Mouse (Mus musculus): ENCODE results near the gene Stam. TPM values are rescaled to one million over a fixed set of nuclear protein-coding genes. Genes with fewer than 3 reads are reported as not detected.

The Stam gene
- polyA plus RNA-seq, 1 experiment, result 31.9 TPM

DNA sequence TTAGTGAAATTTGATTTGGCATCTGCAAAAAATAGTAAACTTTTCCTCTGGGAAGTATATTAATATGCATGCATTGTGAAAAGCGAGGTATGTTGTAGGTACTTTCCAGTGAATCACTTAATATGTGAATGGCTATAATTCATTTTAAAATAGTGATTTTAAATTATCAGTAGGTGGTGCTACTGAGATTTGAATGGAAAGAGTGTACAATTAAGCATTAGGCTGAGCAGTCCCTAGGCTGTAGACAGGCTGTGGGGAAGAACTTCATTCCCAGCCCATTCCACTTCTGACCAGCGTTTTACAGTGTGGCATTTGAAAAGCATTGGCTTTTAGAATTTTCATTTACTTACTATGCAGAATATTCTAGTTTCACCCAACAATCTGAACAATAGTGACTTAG lies 85.9 kb downstream of the Stam start:
- no peak overlapping the region for H3K4me2 ChIP-seq (ENCODE audit: low read depth)

DNA sequence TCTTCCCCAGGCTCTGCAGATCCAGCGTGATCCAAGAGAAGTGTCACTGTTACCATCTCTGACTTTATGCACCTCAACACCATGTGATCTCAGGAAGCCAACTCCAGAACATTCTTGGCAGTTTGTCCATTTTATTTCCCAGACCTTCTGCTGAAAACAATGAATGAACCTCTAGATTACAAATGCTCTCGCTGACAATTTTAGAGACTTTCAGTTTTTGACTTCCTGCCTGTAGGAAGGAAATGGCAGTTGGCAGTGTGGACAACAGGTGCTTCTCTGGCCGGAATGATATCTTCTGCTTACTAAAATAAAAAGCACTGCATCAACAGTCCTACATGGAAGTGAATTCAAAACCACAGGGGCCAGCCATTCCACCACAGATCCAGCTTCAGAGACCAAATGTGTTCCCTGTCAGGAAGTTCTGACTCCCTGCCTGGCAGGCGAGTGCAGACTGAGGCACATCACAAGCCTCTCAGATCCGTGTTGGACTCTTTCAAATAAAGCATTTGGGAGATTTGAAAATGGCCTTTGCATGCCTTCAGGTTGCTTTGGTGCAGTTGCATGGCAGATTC lies 90.6 kb downstream of the Stam start:
- TF ChIP-seq MYOD1 (IDR thresholded peaks at IDR 0.05; ENCODE audit: control insufficient read depth in 1 of 3, insufficient read length in 2 of 3, low read depth in 2 of 3) (peak; percentile 55 to 74 (median 60)), POLR2AphosphoS2 (IDR thresholded peaks at IDR 0.05; ENCODE audit: insufficient read length, low read depth) (no peak), MAX (IDR thresholded peaks at IDR 0.05; ENCODE audit: low read depth) (no peak), REST (IDR thresholded peaks at IDR 0.05; ENCODE audit: insufficient read depth, insufficient read length) (no peak), E2F4 (IDR thresholded peaks at IDR 0.05; ENCODE audit: insufficient read depth) (no peak), SRF (IDR thresholded peaks at IDR 0.05; ENCODE audit: control insufficient read depth, insufficient read length, low read depth) (no peak), MYOG (IDR thresholded peaks at IDR 0.05; ENCODE audit: control insufficient read depth in 1 of 3, insufficient read depth in 1 of 3, insufficient read length in 2 of 3, low read depth in 2 of 3) (peak in 1 of 3 experiments; percentile 82), TCF12 (IDR thresholded peaks at IDR 0.05; ENCODE audit: insufficient read depth, poor library complexity, severe bottlenecking) (peak; percentile 3), TCF3 (IDR thresholded peaks at IDR 0.05; ENCODE audit: insufficient read length, low read depth) (no peak), CEBPB (IDR thresholded peaks at IDR 0.05; ENCODE audit: insufficient read depth, poor library complexity, severe bottlenecking) (no peak)
- no peak overlapping the region for H3K4me3 ChIP-seq
- H3K79me2 ChIP-seq (ENCODE audit: control insufficient read depth, insufficient read depth), result no peaks in the 10 kb centered on the region
- no peak overlapping the region for H3ac ChIP-seq (ENCODE audit: control insufficient read depth, insufficient read length)
- no peaks in the 10 kb centered on the region for H3K36me3 ChIP-seq (ENCODE audit: control insufficient read depth, insufficient read depth)
- H3K4me2 ChIP-seq (ENCODE audit: low read depth), result peak overlapping the region; percentile 20
- no peaks in the 10 kb centered on the region for H3K27me3 ChIP-seq (ENCODE audit: control insufficient read depth, insufficient read depth, insufficient read length)

More for the DNA sequence above, 85.9 kb downstream of the Stam start:
- no peak overlapping the region for H3ac ChIP-seq (ENCODE audit: control insufficient read depth, insufficient read length)
- TF ChIP-seq USF1 (IDR thresholded peaks at IDR 0.05; ENCODE audit: low read depth) (no peak), TCF3 (IDR thresholded peaks at IDR 0.05; ENCODE audit: insufficient read length, low read depth) (no peak), POLR2A (IDR thresholded peaks at IDR 0.05; ENCODE audit: insufficient read length, low read depth) (no peak), MYOG (IDR thresholded peaks at IDR 0.05; ENCODE audit: control insufficient read depth in 1 of 3, insufficient read depth in 1 of 3, insufficient read length in 2 of 3, low read depth in 2 of 3) (no peak), POLR2AphosphoS2 (IDR thresholded peaks at IDR 0.05; ENCODE audit: insufficient read length, low read depth) (no peak), MAX (IDR thresholded peaks at IDR 0.05; ENCODE audit: low read depth) (no peak), E2F4 (IDR thresholded peaks at IDR 0.05; ENCODE audit: insufficient read depth) (no peak), CEBPB (IDR thresholded peaks at IDR 0.05; ENCODE audit: insufficient read depth, poor library complexity, severe bottlenecking) (no peak), REST (IDR thresholded peaks at IDR 0.05; ENCODE audit: insufficient read depth, insufficient read length) (no peak), MYOD1 (IDR thresholded peaks at IDR 0.05; ENCODE audit: control insufficient read depth in 1 of 3, insufficient read length in 2 of 3, low read depth in 2 of 3) (no peak), TCF12 (IDR thresholded peaks at IDR 0.05; ENCODE audit: insufficient read depth, poor library complexity, severe bottlenecking) (no peak), SRF (IDR thresholded peaks at IDR 0.05; ENCODE audit: control insufficient read depth, insufficient read length, low read depth) (no peak)
- no peaks in the 10 kb centered on the region for H3K79me2 ChIP-seq (ENCODE audit: control insufficient read depth, insufficient read depth)
- no peak overlapping the region for H3K4me3 ChIP-seq
- no peaks in the 10 kb centered on the region for H3K36me3 ChIP-seq (ENCODE audit: control insufficient read depth, insufficient read depth)
- H3K27me3 ChIP-seq (ENCODE audit: control insufficient read depth, insufficient read depth, insufficient read length), result no peaks in the 10 kb centered on the region

DNA sequence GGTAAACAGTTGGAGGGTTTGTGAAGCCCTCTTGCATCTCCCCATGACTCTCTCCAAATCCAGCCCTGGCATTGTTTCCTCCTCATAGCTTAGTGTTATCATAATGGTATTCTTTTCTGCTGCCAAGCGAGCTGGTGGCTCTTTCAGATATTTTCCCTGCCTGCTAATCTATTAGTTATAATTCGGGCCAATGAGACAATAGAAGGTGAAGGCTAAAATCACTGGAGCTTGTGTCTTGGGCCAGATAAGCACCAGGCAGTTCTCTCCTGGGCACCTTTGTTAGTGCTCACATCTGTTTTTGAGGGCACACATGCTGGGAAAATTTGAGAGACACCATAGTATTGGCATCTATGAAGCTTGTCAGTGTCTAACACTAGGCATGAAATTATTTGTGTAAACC lies 91.2 kb downstream of the Stam start:
- no peak for TF ChIP-seq MYOD1 (IDR thresholded peaks at IDR 0.05; ENCODE audit: control insufficient read depth in 1 of 3, insufficient read length in 2 of 3, low read depth in 2 of 3)
- no peak for TF ChIP-seq CEBPB (IDR thresholded peaks at IDR 0.05; ENCODE audit: insufficient read depth, poor library complexity, severe bottlenecking)
- no peak for TF ChIP-seq USF1 (IDR thresholded peaks at IDR 0.05; ENCODE audit: low read depth)
- TF ChIP-seq MAX (IDR thresholded peaks at IDR 0.05; ENCODE audit: low read depth), result no peak
- TF ChIP-seq TCF3 (IDR thresholded peaks at IDR 0.05; ENCODE audit: insufficient read length, low read depth), result no peak
- TF ChIP-seq SRF (IDR thresholded peaks at IDR 0.05; ENCODE audit: control insufficient read depth, insufficient read length, low read depth), result no peak
- TF ChIP-seq POLR2AphosphoS2 (IDR thresholded peaks at IDR 0.05; ENCODE audit: insufficient read length, low read depth), result no peak
- TF ChIP-seq POLR2A (IDR thresholded peaks at IDR 0.05; ENCODE audit: insufficient read length, low read depth), result no peak
- Histone ChIP-seq H3K36me3 (ENCODE audit: control insufficient read depth, insufficient read depth) (no peaks in the 10 kb centered on the region), H3K79me2 (ENCODE audit: control insufficient read depth, insufficient read depth) (no peaks in the 10 kb centered on the region), H3ac (ENCODE audit: control insufficient read depth, insufficient read length) (no peak overlapping the region), H3K4me3 (no peak overlapping the region), H3K4me2 (ENCODE audit: low read depth) (peak overlapping the region; percentile 20), H3K27me3 (ENCODE audit: control insufficient read depth, insufficient read depth, insufficient read length) (no peaks in the 10 kb centered on the region)

DNA sequence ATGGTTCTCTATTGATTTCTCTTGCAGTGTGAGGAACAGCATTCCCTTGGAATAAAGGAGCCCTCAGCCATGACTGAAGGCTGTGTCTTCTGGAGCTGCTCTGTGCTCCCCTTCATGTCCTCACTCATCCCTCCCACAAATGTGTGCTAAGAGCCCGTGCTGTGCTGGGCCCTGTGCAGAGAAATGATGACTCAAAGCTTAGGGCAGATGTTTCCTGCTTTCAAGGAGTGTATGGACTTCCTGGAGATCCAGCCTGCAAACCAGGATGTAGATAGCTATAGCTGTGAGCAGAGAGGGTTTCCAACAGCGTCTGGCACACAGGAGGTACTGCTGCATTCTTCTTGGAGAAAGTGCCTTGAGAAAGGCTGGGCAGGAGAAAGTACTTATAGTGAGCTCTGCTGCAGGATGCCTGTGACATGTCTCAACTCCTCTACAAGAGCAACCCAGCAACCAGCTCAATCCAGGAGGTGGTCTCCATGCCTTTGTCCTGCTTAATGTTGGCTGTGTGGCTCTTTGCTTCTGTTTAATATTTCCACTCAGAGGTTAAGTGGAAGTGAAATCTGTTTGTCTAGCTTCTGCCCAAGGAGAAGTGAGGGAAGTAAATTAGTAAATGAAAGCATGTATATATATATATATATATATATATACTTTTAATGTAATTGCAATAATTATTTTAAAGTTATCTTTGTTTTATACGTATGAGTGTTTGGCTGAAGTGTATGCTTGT lies 91.9 kb downstream of the Stam start:
- Histone ChIP-seq H3K36me3 (ENCODE audit: control insufficient read depth, insufficient read depth) (no peaks in the 10 kb centered on the region), H3K4me3 (no peak overlapping the region), H3K4me2 (ENCODE audit: low read depth) (no peak overlapping the region), H3ac (ENCODE audit: control insufficient read depth, insufficient read length) (no peak overlapping the region), H3K27me3 (ENCODE audit: control insufficient read depth, insufficient read depth, insufficient read length) (no peaks in the 10 kb centered on the region), H3K79me2 (ENCODE audit: control insufficient read depth, insufficient read depth) (no peaks in the 10 kb centered on the region)
- no peak for TF ChIP-seq MAX (IDR thresholded peaks at IDR 0.05; ENCODE audit: low read depth)
- TF ChIP-seq POLR2A (IDR thresholded peaks at IDR 0.05; ENCODE audit: insufficient read length, low read depth), result no peak
- TF ChIP-seq MYOD1 (IDR thresholded peaks at IDR 0.05; ENCODE audit: control insufficient read depth in 1 of 3, insufficient read length in 2 of 3, low read depth in 2 of 3), result no peak

DNA sequence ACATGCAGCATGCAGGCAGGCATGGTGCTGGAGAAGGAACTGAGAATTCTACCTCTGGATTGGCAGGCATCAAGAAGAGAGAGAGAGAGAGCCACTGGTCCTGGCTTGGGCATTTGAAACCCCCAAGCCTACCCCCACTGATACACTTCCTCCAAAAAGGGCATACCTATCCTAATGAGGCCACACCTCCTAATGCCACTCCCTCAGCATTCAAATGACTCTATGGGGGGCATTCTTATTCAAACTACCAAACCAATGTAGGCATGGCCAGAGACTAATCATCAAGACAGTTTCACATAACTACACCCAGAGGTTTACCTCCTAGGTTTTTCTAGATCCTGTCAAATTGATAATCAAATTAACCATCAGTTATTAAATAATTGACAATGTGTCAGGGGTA lies 93.8 kb downstream of the Stam start:
- Histone ChIP-seq H3K4me2 (ENCODE audit: low read depth) (no peak overlapping the region), H3K27me3 (ENCODE audit: control insufficient read depth, insufficient read depth, insufficient read length) (no peaks in the 10 kb centered on the region), H3K79me2 (ENCODE audit: control insufficient read depth, insufficient read depth) (no peaks in the 10 kb centered on the region), H3K36me3 (ENCODE audit: control insufficient read depth, insufficient read depth) (no peaks in the 10 kb centered on the region), H3K4me3 (no peak overlapping the region), H3ac (ENCODE audit: control insufficient read depth, insufficient read length) (no peak overlapping the region)
- TF ChIP-seq POLR2AphosphoS2 (IDR thresholded peaks at IDR 0.05; ENCODE audit: insufficient read length, low read depth) (no peak), MYOG (IDR thresholded peaks at IDR 0.05; ENCODE audit: control insufficient read depth in 1 of 3, insufficient read depth in 1 of 3, insufficient read length in 2 of 3, low read depth in 2 of 3) (no peak), POLR2A (IDR thresholded peaks at IDR 0.05; ENCODE audit: insufficient read length, low read depth) (no peak), MYOD1 (IDR thresholded peaks at IDR 0.05; ENCODE audit: control insufficient read depth in 1 of 3, insufficient read length in 2 of 3, low read depth in 2 of 3) (no peak), TCF3 (IDR thresholded peaks at IDR 0.05; ENCODE audit: insufficient read length, low read depth) (no peak), MAX (IDR thresholded peaks at IDR 0.05; ENCODE audit: low read depth) (no peak), CEBPB (IDR thresholded peaks at IDR 0.05; ENCODE audit: insufficient read depth, poor library complexity, severe bottlenecking) (no peak), TCF12 (IDR thresholded peaks at IDR 0.05; ENCODE audit: insufficient read depth, poor library complexity, severe bottlenecking) (no peak)

Measured in myocyte (in vitro differentiated cells).